Mouse (Mus musculus): ENCODE results near the gene Vmn1r38.

DNA sequence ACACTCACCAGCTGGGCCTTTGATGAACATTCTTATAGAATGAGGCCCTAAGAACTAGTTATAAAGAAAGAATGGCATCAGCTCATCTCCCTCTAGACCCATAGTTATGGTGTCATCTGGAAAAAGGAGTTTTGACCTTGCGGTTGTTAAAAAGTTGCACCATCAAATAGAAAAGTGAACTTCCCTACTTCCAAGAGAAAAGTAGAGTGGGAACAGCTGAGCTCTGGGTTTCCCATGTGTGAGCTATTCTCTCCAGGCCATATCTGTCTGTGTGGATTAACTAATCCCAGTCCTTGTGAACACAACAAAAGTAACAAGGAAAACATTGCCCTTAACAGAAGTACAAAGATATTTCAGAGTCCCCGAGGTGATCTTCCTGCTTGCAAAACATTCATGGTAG lies 28.1 kb upstream of the Vmn1r38 start, which contains the start of gene Vmn1r39:
- TF ChIP-seq POLR2A (IDR thresholded peaks at IDR 0.05; ENCODE audit: borderline replicate concordance, extremely low read depth, low read depth, low read length), result no peak
- TF ChIP-seq CTCF (IDR thresholded peaks at IDR 0.05; ENCODE audit: insufficient read depth, low read length), result no peak

Data from lung, adult 2 months (tissue).